Mouse (Mus musculus): ENCODE data around the gene Pitpnm2.

DNA sequence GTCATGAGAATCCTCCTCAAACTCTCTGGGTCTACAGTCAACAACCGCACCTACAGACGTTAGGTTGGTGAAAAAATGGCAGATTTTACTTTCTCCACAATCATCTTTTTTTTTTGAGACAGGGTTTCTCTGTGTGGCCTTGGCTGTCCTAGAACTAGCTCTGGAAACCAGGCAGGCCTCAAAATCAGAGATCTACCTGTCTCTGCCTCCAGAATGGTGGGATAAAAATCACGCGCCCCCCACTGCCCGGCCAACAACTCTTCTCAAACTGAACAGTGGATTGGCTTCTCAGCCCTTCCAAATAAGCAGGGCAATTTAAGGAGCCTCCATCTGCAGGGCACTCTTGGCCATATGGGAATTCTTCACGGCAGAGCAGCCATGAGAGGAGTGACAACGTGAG lies 5.6 kb upstream of the Pitpnm2 start:
- TF ChIP-seq EP300 (IDR thresholded peaks at IDR 0.05; ENCODE audit: low read depth) (no peak), CTCF (IDR thresholded peaks at IDR 0.05; ENCODE audit: low read depth) (no peak)

Measured in liver, embryonic 14.5 days (tissue).